Mouse (Mus musculus): ENCODE data around the gene Chn2. TPM values are rescaled to one million over a fixed set of nuclear protein-coding genes. Genes with fewer than 3 reads are reported as not detected.
A peak's percentile ranks its signal among the peaks of the same experiment; 100 is the strongest.

Chn2 gene
- polyA plus RNA-seq, 1 experiment, result 5.6 TPM

- Histone ChIP-seq H3K27me3 (ENCODE audit: control insufficient read depth, insufficient read depth, low read length, poor library complexity, severe bottlenecking) (no peaks in the 10 kb centered on the region), H3K9me3 (replicated peaks; ENCODE audit: control insufficient read depth, insufficient read depth, low read length, poor library complexity, severe bottlenecking) (no peaks in the 10 kb centered on the region), H3K36me3 (ENCODE audit: control insufficient read depth, insufficient read depth, low read length, poor library complexity, severe bottlenecking) (no peaks in the 10 kb centered on the region), H3K27ac (ENCODE audit: insufficient read depth, low read length) (no peak overlapping the region), H3K4me1 (ENCODE audit: control insufficient read depth, insufficient read depth, low read length) (no peaks in the 10 kb centered on the region), H3K4me3 (ENCODE audit: low read depth, low read length) (no peak overlapping the region), H3K9ac (ENCODE audit: low read depth, poor library complexity, severe bottlenecking) (no peak overlapping the region)
- TF ChIP-seq EP300 (IDR thresholded peaks at IDR 0.05; ENCODE audit: insufficient read depth, low read depth, low read length), result no peak
- TF ChIP-seq CTCF (IDR thresholded peaks at IDR 0.05; ENCODE audit: low read depth, low read length), result no peak
Measured at GRCm38 (mm10) chr6:54163702-54164101, 124.3 kb downstream of the Chn2 start.

- H3K36me3 ChIP-seq (ENCODE audit: control insufficient read depth, insufficient read depth, low read length, poor library complexity, severe bottlenecking), result no peaks in the 10 kb centered on the region
- TF ChIP-seq POLR2A (IDR thresholded peaks at IDR 0.05; ENCODE audit: insufficient read depth, low read length) (no peak), EP300 (IDR thresholded peaks at IDR 0.05; ENCODE audit: insufficient read depth, low read depth, low read length) (no peak), CTCF (IDR thresholded peaks at IDR 0.05; ENCODE audit: low read depth, low read length) (peak; percentile 69)
- H3K9ac ChIP-seq (ENCODE audit: low read depth, poor library complexity, severe bottlenecking), result no peak overlapping the region
- no peaks in the 10 kb centered on the region for H3K4me1 ChIP-seq (ENCODE audit: control insufficient read depth, insufficient read depth, low read length)
- H3K4me3 ChIP-seq (ENCODE audit: low read depth, low read length), result no peak overlapping the region
- H3K27ac ChIP-seq (ENCODE audit: insufficient read depth, low read length), result no peak overlapping the region
- H3K27me3 ChIP-seq (ENCODE audit: control insufficient read depth, insufficient read depth, low read length, poor library complexity, severe bottlenecking), result no peaks in the 10 kb centered on the region
- H3K9me3 ChIP-seq (replicated peaks; ENCODE audit: control insufficient read depth, insufficient read depth, low read length, poor library complexity, severe bottlenecking), result no peaks in the 10 kb centered on the region
Measured at GRCm38 (mm10) chr6:54164777-54165176, 125.4 kb downstream of the Chn2 start.

GRCm38 (mm10) chr6:54165246-54165645 is 125.9 kb downstream of the Chn2 start:
- TF ChIP-seq CTCF (IDR thresholded peaks at IDR 0.05; ENCODE audit: low read depth, low read length) (no peak), EP300 (IDR thresholded peaks at IDR 0.05; ENCODE audit: insufficient read depth, low read depth, low read length) (no peak), POLR2A (IDR thresholded peaks at IDR 0.05; ENCODE audit: insufficient read depth, low read length) (no peak)
- H3K36me3 ChIP-seq (ENCODE audit: control insufficient read depth, insufficient read depth, low read length, poor library complexity, severe bottlenecking), result no peaks in the 10 kb centered on the region
- no peaks in the 10 kb centered on the region for H3K27me3 ChIP-seq (ENCODE audit: control insufficient read depth, insufficient read depth, low read length, poor library complexity, severe bottlenecking)

GRCm38 (mm10) chr6:54165863-54166262 is 126.5 kb downstream of the Chn2 start:
- Histone ChIP-seq H3K4me3 (ENCODE audit: low read depth, low read length) (no peak overlapping the region), H3K9ac (ENCODE audit: low read depth, poor library complexity, severe bottlenecking) (no peak overlapping the region), H3K27me3 (ENCODE audit: control insufficient read depth, insufficient read depth, low read length, poor library complexity, severe bottlenecking) (no peaks in the 10 kb centered on the region), H3K27ac (ENCODE audit: insufficient read depth, low read length) (no peak overlapping the region), H3K4me1 (ENCODE audit: control insufficient read depth, insufficient read depth, low read length) (no peaks in the 10 kb centered on the region), H3K36me3 (ENCODE audit: control insufficient read depth, insufficient read depth, low read length, poor library complexity, severe bottlenecking) (no peaks in the 10 kb centered on the region), H3K9me3 (replicated peaks; ENCODE audit: control insufficient read depth, insufficient read depth, low read length, poor library complexity, severe bottlenecking) (no peaks in the 10 kb centered on the region)
- no peak for TF ChIP-seq EP300 (IDR thresholded peaks at IDR 0.05; ENCODE audit: insufficient read depth, low read depth, low read length)
- no peak for TF ChIP-seq CTCF (IDR thresholded peaks at IDR 0.05; ENCODE audit: low read depth, low read length)
- TF ChIP-seq POLR2A (IDR thresholded peaks at IDR 0.05; ENCODE audit: insufficient read depth, low read length), result no peak

More at GRCm38 (mm10) chr6:54165246-54165645, 125.9 kb downstream of the Chn2 start:
- no peak overlapping the region for H3K27ac ChIP-seq (ENCODE audit: insufficient read depth, low read length)
- H3K4me3 ChIP-seq (ENCODE audit: low read depth, low read length), result no peak overlapping the region
- H3K4me1 ChIP-seq (ENCODE audit: control insufficient read depth, insufficient read depth, low read length), result no peaks in the 10 kb centered on the region
- H3K9ac ChIP-seq (ENCODE audit: low read depth, poor library complexity, severe bottlenecking), result no peak overlapping the region
- no peaks in the 10 kb centered on the region for H3K9me3 ChIP-seq (replicated peaks; ENCODE audit: control insufficient read depth, insufficient read depth, low read length, poor library complexity, severe bottlenecking)

GRCm38 (mm10) chr6:54166991-54167546 is 127.7 kb downstream of the Chn2 start:
- no peak for TF ChIP-seq POLR2A (IDR thresholded peaks at IDR 0.05; ENCODE audit: insufficient read depth, low read length)
- TF ChIP-seq CTCF (IDR thresholded peaks at IDR 0.05; ENCODE audit: low read depth, low read length), result no peak
- no peak for TF ChIP-seq EP300 (IDR thresholded peaks at IDR 0.05; ENCODE audit: insufficient read depth, low read depth, low read length)
- Histone ChIP-seq H3K4me1 (ENCODE audit: control insufficient read depth, insufficient read depth, low read length) (no peaks in the 10 kb centered on the region), H3K9ac (ENCODE audit: low read depth, poor library complexity, severe bottlenecking) (no peak overlapping the region), H3K4me3 (ENCODE audit: low read depth, low read length) (no peak overlapping the region), H3K9me3 (replicated peaks; ENCODE audit: control insufficient read depth, insufficient read depth, low read length, poor library complexity, severe bottlenecking) (no peaks in the 10 kb centered on the region), H3K27ac (ENCODE audit: insufficient read depth, low read length) (no peak overlapping the region), H3K27me3 (ENCODE audit: control insufficient read depth, insufficient read depth, low read length, poor library complexity, severe bottlenecking) (no peaks in the 10 kb centered on the region), H3K36me3 (ENCODE audit: control insufficient read depth, insufficient read depth, low read length, poor library complexity, severe bottlenecking) (no peaks in the 10 kb centered on the region)

GRCm38 (mm10) chr6:54170286-54170894 is 131.0 kb downstream of the Chn2 start:
- H3K4me3 ChIP-seq (ENCODE audit: low read depth, low read length), result no peak overlapping the region
- TF ChIP-seq CTCF (IDR thresholded peaks at IDR 0.05; ENCODE audit: low read depth, low read length) (no peak), POLR2A (IDR thresholded peaks at IDR 0.05; ENCODE audit: insufficient read depth, low read length) (no peak), EP300 (IDR thresholded peaks at IDR 0.05; ENCODE audit: insufficient read depth, low read depth, low read length) (no peak)
- no peaks in the 10 kb centered on the region for H3K27me3 ChIP-seq (ENCODE audit: control insufficient read depth, insufficient read depth, low read length, poor library complexity, severe bottlenecking)
- H3K9me3 ChIP-seq (replicated peaks; ENCODE audit: control insufficient read depth, insufficient read depth, low read length, poor library complexity, severe bottlenecking), result no peaks in the 10 kb centered on the region
- H3K9ac ChIP-seq (ENCODE audit: low read depth, poor library complexity, severe bottlenecking), result no peak overlapping the region
- H3K4me1 ChIP-seq (ENCODE audit: control insufficient read depth, insufficient read depth, low read length), result no peaks in the 10 kb centered on the region
- no peaks in the 10 kb centered on the region for H3K36me3 ChIP-seq (ENCODE audit: control insufficient read depth, insufficient read depth, low read length, poor library complexity, severe bottlenecking)
- H3K27ac ChIP-seq (ENCODE audit: insufficient read depth, low read length), result no peak overlapping the region
